Mouse (Mus musculus) C2C12 (cell line): ENCODE data around the gene Pkn1. TPM values are rescaled to one million over a fixed set of nuclear protein-coding genes. Genes with fewer than 3 reads are reported as not detected.

Source experiments
- H3K27me3 ChIP-seq: one replicate; pipeline ENCODE4 v1.6.1; 2011; ENCODE audit not compliant: control insufficient read depth, insufficient read depth, insufficient read length
- H3K36me3 ChIP-seq: one replicate; pipeline ENCODE4 v1.6.1; 2011; ENCODE audit not compliant: control insufficient read depth, insufficient read depth
- H3K4me3 ChIP-seq: one replicate; pipeline ENCODE4 v1.5.1; 2011; ENCODE audit warnings: mild to moderate bottlenecking, control low read depth; ENCODE audit not compliant: poor library complexity, insufficient read depth, severe bottlenecking
- H3K79me2 ChIP-seq: one replicate; pipeline ENCODE4 v1.6.1; 2011; ENCODE audit not compliant: control insufficient read depth, insufficient read depth
- H3K79me3 ChIP-seq: one replicate; pipeline ENCODE4 v1.6.1; 2011; ENCODE audit warnings: low read depth, control low read depth
- H3ac ChIP-seq: one replicate; pipeline ENCODE3; 2011; ENCODE audit warnings: low read depth; ENCODE audit not compliant: control insufficient read depth, insufficient read length
- CEBPB ChIP-seq: IDR thresholded peaks from one replicate; pipeline ENCODE4 v1.6.1; 2011; ENCODE audit warnings: low read depth, mild to moderate bottlenecking, control low read depth, moderate library complexity
- CTCF ChIP-seq: IDR thresholded peaks from one replicate; pipeline ENCODE4 v1.5.1; 2011; ENCODE audit not compliant: control insufficient read depth, insufficient read depth, insufficient read length
- FOSL1 ChIP-seq: IDR thresholded peaks from one replicate; pipeline ENCODE4 v1.8.0; 2011; ENCODE audit warnings: mild to moderate bottlenecking, low read length; ENCODE audit not compliant: poor library complexity, insufficient read depth, severe bottlenecking
- MAX ChIP-seq: IDR thresholded peaks from one replicate; pipeline ENCODE4 v1.6.1; 2011; ENCODE audit warnings: mild to moderate bottlenecking, control low read depth
- MYOD1 ChIP-seq: IDR thresholded peaks from one replicate; pipeline ENCODE4 v1.6.1; 2011; ENCODE audit warnings: low read depth; ENCODE audit not compliant: control insufficient read depth, insufficient read length
- MYOG ChIP-seq: IDR thresholded peaks from one replicate; pipeline ENCODE4 v1.6.1; 2011; ENCODE audit not compliant: control insufficient read depth, insufficient read length; ENCODE audit errors: extremely low read depth
- USF1 ChIP-seq: IDR thresholded peaks from one replicate; pipeline ENCODE4 v1.6.1; 2011; ENCODE audit warnings: low read depth, mild to moderate bottlenecking, control low read depth, moderate library complexity
- polyA plus RNA-seq: library from polyadenylated mRNA; unstranded; fragments of >200 nt; fragmentation: generic; extraction: Trizol; gene quantifications from one replicate; pipeline ENCODE4 v1.2.1, GENCODE M21; 2012; ENCODE audit warnings: missing spikeins

Gene Pkn1
- polyA plus RNA-seq, 1 experiment = 26.6 TPM

DNA sequence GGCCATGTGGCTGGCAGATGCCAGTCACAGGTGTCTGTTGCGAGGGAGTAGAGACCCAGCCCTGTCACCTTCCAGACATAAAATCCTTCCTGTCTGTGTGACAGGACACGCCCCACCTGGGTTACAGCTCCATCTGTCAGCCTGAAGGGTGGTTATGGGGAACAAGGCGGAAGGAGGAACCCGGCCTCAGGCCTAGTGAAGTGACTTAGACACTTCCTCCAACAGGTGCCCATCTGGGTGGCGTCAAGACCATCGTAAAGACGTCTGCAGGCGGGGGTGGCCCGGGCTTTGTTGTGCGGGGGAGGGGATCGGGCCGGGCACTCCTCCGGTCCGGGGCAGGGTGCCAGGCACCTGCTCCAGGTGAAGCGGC lies 703 bp downstream of the Pkn1 start:
- no peak for TF ChIP-seq MYOG
- Histone ChIP-seq H3K36me3 (no peaks in the 10 kb centered on the region), H3K79me3 (peaks cover 5% of the 10 kb centered on the region), H3K27me3 (no peaks in the 10 kb centered on the region), H3K79me2 (peaks cover 36% of the 10 kb centered on the region), H3K4me3 (peak overlapping the region; percentile 59), H3ac (peak overlapping the region; percentile 78)

GRCm38 (mm10) chr8:83697374-83698220 lies 1.4 kb downstream of the Pkn1 start:
- Histone ChIP-seq H3K79me2 (peaks cover 36% of the 10 kb centered on the region), H3K79me3 (peaks cover 5% of the 10 kb centered on the region), H3K36me3 (no peaks in the 10 kb centered on the region), H3K27me3 (no peaks in the 10 kb centered on the region), H3ac (peak overlapping the region; percentile 53), H3K4me3 (peak overlapping the region; percentile 59)
- TF ChIP-seq CEBPB (no peak), MYOD1 (peak; percentile 64), CTCF (no peak)

DNA sequence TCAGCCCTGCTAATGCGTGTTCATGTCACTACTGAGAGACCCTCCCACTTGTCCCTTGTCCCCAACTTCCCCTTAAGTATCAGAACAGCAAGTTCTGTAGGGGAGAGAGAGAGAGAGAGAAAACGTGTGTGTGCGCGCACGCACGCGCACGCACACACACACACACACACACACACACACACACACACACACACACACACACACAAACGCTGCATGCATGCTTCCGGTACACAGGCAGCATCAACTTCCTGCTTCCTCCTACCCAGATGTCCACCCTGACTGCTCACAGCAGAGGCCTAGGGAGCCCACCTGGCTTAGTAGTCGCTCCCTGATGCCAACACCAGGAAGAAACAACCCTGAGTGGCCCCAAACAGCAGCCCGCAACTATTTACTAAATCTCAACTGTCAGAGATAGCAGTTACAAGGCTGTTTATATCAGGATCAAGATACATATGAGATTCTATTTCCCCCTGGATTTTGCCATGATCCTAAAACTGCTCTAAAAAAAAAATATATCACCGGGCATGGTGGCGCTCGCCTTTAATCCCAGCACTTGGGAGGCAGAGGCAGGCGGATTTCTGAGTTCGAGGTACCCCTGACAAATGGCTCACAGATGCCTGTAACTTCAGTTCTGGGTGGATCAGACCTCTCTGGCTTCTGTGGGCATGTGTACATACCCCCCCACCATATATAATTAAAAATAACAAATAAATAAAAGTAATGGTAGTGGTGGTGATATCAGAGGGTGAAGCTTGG lies 3.5 kb downstream of the Pkn1 start:
- H3K4me3 ChIP-seq = no peak overlapping the region
- H3K27me3 ChIP-seq = no peaks in the 10 kb centered on the region
- TF ChIP-seq MAX (no peak), CTCF (no peak), MYOG (no peak)
- H3K79me3 ChIP-seq = peaks cover 5% of the 10 kb centered on the region
- peaks cover 36% of the 10 kb centered on the region for H3K79me2 ChIP-seq
- no peak overlapping the region for H3ac ChIP-seq
- peaks cover 16% of the 10 kb centered on the region for H3K36me3 ChIP-seq

DNA sequence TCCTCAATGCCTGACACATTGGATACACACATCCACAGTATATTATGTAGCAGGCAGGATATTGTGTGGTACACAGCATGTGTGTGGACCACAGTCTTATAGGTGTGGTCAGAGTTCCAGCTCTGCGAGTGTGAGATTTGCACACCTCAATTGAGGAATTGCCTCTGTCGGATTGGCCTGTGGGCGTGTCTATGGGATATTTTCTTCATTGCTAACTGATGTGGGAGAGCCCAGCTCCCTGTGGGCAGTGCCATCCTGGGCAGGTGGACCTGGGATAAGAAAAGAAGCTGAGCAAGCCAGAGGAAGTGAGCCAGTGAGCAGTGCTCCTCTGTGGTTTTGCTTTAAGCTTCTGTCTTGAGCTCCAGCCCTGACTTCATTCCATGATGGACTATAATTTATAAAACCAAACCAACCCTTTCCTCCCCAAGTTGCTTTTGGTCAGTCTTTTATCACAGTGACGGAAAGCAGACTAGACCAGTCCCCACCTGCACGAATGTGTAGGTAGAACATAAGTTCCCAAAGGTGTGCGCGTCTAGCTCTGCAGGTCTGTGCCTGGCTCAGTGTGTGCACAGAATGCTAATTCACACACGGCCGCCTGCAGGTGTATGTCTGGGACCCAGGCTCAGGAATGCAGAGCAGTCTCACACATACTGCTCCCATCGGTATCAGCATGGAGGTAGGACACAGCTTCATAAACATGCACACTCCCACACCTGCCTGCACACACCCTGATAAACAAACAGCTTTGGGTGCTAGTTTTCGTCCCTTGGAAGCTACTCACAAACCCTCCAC lies 4.4 kb downstream of the Pkn1 start:
- Histone ChIP-seq H3K79me3 (peaks cover 5% of the 10 kb centered on the region), H3K4me3 (no peak overlapping the region), H3K27me3 (no peaks in the 10 kb centered on the region), H3K79me2 (peaks cover 36% of the 10 kb centered on the region), H3ac (no peak overlapping the region), H3K36me3 (peaks cover 17% of the 10 kb centered on the region)
- TF ChIP-seq USF1 = no peak
- TF ChIP-seq CTCF = no peak
- TF ChIP-seq MYOD1 = no peak
- no peak for TF ChIP-seq MYOG
- no peak for TF ChIP-seq FOSL1
- no peak for TF ChIP-seq MAX
- no peak for TF ChIP-seq CEBPB

DNA sequence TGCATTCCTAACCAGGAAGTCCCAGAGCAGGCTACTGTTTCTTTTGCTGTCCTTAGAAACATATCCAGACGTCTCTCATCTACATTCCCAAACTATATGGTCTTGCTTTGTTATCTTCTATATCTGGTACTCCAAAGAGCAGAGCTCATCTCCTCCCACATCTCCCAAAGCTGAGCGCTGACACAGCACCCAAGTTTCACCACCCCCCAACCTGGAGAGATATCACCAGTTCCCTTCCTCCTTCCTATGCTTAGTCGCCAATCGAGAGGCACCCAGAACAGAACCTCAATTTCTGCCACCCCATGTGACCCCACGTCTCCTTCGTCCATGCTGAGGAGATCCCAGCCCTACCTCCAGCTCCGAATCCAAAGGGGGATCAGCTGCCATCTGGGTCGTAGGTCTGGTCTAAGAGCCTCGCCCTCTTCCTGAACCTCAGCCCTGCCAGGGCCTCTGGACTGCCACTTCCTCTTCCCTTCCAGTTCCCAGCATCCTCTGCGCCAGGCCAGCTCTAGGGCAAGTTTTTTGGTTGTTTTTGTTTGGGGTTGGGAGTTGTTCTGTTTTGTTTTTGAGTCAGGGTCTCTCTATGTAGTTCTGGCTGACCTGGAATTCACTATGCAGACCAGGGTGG lies 5.3 kb downstream of the Pkn1 start:
- H3K27me3 ChIP-seq = no peaks in the 10 kb centered on the region
- H3K4me3 ChIP-seq = no peak overlapping the region
- H3ac ChIP-seq = no peak overlapping the region
- TF ChIP-seq MYOD1 = no peak
- TF ChIP-seq CEBPB = no peak
- no peak for TF ChIP-seq MYOG
- no peak for TF ChIP-seq CTCF
- TF ChIP-seq FOSL1 = no peak
- TF ChIP-seq USF1 = no peak
- TF ChIP-seq MAX = no peak
- peaks cover 5% of the 10 kb centered on the region for H3K79me3 ChIP-seq
- peaks cover 17% of the 10 kb centered on the region for H3K36me3 ChIP-seq
- peaks cover 35% of the 10 kb centered on the region for H3K79me2 ChIP-seq
